Mouse (Mus musculus) urinary bladder, postnatal 0 days (tissue): Measurements from ENCODE around the gene Sds. TPM values are rescaled to one million over a fixed set of nuclear protein-coding genes. Genes with fewer than 3 reads are reported as not detected.

Source experiments
- polyA plus RNA-seq: library from polyadenylated mRNA; unstranded; fragments of >200 nt; fragmentation: Nextera tagmentation; extraction: Ambion mirVana; gene quantifications from 2 replicates; pipeline ENCODE4 v1.2.1, GENCODE M21; 2015

Sds gene
- polyA plus RNA-seq: not detected in 2 replicates

GRCm38 (mm10) chr5:120476296-120476695 lies at the start of gene Sds:
TSS of gene Sds (plus strand) at chr5:120476526.

GRCm38 (mm10) chr5:120431649-120432485 lies 44.5 kb upstream of the Sds start, which contains the start of gene Lhx5:
TSS of gene Lhx5 (plus strand) at chr5:120431699.

GRCm38 (mm10) chr5:120472770-120473169 lies 3.6 kb upstream of the Sds start, which contains the start of gene Sdsl:
TSS of gene Sdsl (minus strand) at chr5:120472810.

GRCm38 (mm10) chr5:120503144-120503795 lies 26.9 kb downstream of the Sds start, which contains the start of gene Plbd2:
TSS of gene Plbd2 (minus strand) at chr5:120503625.

DNA sequence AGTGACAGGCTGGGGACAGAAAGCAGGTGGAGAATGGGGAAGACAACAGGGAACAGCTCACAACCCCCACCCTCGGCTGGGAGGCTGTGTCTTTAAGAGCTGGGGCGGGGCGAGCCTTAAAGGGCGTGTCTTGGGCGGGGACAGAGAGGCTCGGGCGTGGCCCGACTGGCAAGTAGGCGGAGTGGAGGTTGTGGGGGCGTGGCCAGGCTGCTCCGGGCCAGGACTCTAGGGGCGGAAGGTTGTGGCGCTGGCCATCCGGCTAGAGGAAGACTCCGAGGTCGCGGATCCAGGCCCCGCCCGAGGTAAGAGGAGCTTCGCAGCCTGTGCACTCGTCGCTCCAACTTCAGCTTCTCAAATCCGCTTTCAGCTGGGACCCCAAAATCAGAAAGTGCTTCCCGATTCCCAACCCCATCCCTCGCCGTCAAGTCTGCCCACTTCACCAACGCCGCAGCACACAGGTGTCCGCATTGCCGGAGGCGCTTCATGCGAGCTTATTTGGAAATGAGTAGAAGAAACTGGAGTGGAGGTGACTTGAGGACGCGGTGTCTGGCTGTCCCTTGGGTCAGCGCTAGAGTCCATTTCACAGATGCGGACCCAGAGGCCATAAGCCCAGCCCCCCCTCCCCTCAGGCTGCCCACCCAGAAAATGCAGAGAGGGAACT lies 34.8 kb downstream of the Sds start, which contains the start of gene Slc8b1:
TSS of gene Slc8b1 (plus strand) at position 187 of the 661 bp plus-strand sequence.

Other genes with a start within 250 kb of the Sds start
- not detected in 2 replicates for gene Lhx5, start 44.8 kb upstream of the Sds start, polyA plus RNA-seq
- 4.7 and 7.2 TPM in 2 replicates for gene Sdsl, start 3.7 kb upstream of the Sds start, polyA plus RNA-seq
- 51.6 and 53.6 TPM in 2 replicates for gene Plbd2, start 27.1 kb downstream of the Sds start, polyA plus RNA-seq
- gene Slc8b1, start 34.6 kb downstream of the Sds start, polyA plus RNA-seq: 9.4 and 11.8 TPM in 2 replicates
- gene Tpcn1, start 112.1 kb downstream of the Sds start, polyA plus RNA-seq: 13.3 and 15.5 TPM in 2 replicates
- gene Iqcd, start 112.5 kb downstream of the Sds start, polyA plus RNA-seq: 0.37 and 0.40 TPM in 2 replicates
- 6.8 and 9.0 TPM in 2 replicates for gene Rita1, start 136.1 kb downstream of the Sds start, polyA plus RNA-seq
- gene Ddx54, start 136.2 kb downstream of the Sds start, polyA plus RNA-seq: 24.8 and 25.5 TPM in 2 replicates
- not detected in 2 replicates for gene Cfap73, start 157.7 kb downstream of the Sds start, polyA plus RNA-seq
- gene Rasal1, start 172.3 kb downstream of the Sds start, polyA plus RNA-seq: not detected in 2 replicates
- gene Dtx1, start 235.4 kb downstream of the Sds start, polyA plus RNA-seq: 1.7 and 1.9 TPM in 2 replicates